Mouse (Mus musculus) G1E (cell line): ENCODE measurements around the gene Lifr.

Source experiments
- CTCF ChIP-seq: IDR thresholded peaks from 2 replicates; pipeline ENCODE4 v1.5.1; 2012; ENCODE audit warnings: low read depth, low read length, inconsistent platforms, mixed read lengths
- GATA1 ChIP-seq: IDR thresholded peaks from 2 replicates; pipeline ENCODE4 v1.6.1; 2012; ENCODE audit warnings: borderline replicate concordance, low read length, inconsistent platforms, mixed read lengths
- POLR2AphosphoS5 ChIP-seq: IDR thresholded peaks from 2 replicates; pipeline ENCODE4 v1.6.1; 2012; ENCODE audit warnings: low read depth, low read length, inconsistent platforms; ENCODE audit not compliant: insufficient replicate concordance
- TAL1 ChIP-seq: conservative IDR thresholded peaks from 2 replicates; pipeline ENCODE4 v1.6.1; 2012; ENCODE audit warnings: low read depth, low read length, inconsistent platforms, mixed read lengths

DNA sequence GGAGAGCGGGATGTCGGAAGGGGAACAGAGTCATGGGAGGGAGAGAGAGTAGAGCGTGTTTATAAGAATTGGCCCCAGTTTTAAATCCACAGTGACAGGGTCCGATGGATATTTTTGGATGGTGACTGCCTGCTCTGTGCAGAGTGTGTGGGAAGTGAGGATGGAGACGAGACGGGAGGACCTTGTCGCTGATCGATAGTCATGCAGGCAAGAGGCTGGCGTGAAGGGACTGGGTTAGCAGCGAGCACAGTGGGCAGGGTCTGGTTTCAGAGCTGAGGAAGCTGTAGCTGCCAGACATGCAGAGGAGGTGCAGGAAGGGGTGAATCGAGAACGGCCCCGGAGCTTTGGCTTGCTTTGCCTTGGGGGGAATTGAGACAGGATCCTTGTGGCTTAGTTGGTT, 50.8 kb downstream of the Lifr start:
- TF ChIP-seq TAL1 (no peak), CTCF (no peak), POLR2AphosphoS5 (no peak), GATA1 (no peak)
